Mouse (Mus musculus): ENCODE data around the gene Thsd4. TPM values are rescaled to one million over a fixed set of nuclear protein-coding genes. Genes with fewer than 3 reads are reported as not detected.
A peak's percentile ranks its signal among the peaks of the same experiment; 100 is the strongest.
"Not testable (repeated sequence)": the region's sequence is repeated elsewhere in the genome, so short reads cannot be mapped to it uniquely, and the experiment has no call there.

Thsd4 gene
- total RNA-seq, 2 experiments from 2014 or later: 5.0 to 5.5 TPM

DNA sequence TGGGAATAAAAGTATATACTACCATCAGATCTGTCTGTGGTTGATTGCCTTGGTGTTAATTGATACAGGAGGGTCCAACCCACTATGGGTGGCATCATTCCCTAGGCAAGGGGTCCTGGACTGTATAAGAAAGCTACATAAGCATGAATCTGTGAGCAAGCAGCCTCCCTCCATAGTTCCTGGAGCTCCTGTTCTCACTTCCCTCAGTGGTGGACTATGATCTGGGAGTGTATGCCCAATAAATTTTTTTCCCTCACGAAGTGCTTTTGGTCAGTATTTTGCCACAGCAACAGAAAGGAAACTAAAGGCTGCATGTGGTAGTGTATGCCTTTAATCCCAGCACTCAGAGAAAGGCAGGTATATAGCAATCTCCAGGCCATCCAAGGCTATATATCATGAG is 237.5 kb downstream of the Thsd4 start:
- intact Hi-C loops (cut with DNase I): no loop called here
- H3K27ac ChIP-seq: no peak overlapping the region
- no peak overlapping the region for H3K4me3 ChIP-seq
- no peak for DNase-seq (ENCODE audit: extremely low spot score in 1 of 2, low spot score in 2 of 2)
- no peak for TF ChIP-seq CTCF (IDR thresholded peaks at IDR 0.05)

DNA sequence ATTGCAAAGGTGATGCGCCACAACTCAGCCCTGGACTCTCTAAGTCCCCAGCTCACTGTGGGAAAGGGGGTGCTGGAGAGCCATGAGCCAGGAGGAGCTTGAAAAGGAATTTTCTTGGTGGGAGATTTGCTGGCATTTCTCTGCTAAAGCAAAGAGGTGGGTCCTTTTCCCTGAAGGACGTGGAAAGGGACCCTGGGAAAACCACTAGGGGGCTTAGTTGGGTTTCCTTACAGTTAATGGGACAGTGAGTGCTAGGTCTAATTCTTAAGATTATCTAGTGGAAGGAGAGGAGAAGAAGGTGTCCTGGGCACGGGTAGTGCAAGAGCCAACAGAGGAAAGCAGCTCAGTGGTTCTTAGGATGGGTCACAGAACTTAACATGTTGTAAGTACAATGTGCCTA is 238.3 kb downstream of the Thsd4 start:
- no peak for DNase-seq (ENCODE audit: extremely low spot score in 1 of 2, low spot score in 2 of 2)
- intact Hi-C loops (cut with DNase I): no loop called here
- H3K4me3 ChIP-seq: no peak overlapping the region
- TF ChIP-seq CTCF (IDR thresholded peaks at IDR 0.05): peak; percentile 32
- no peak overlapping the region for H3K27ac ChIP-seq

DNA sequence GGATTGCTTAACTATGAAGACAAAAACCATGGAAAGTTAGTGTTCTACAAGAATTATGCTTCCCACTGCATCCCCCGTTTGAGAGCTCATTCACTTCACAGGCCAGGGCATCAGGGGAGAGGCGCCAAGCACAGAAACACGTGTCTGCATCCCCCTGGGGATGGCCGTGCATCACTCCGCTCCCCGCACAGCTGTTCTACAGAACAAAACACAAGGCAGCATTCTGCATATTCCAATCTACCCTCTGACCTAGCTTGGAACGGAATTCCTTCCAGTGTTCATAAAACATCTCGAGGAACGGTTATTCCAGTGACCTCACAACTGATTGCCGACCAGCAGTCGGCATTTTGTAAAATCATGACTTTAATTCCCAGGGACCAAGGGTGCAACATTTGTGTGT is 240.6 kb downstream of the Thsd4 start:
- TF ChIP-seq CTCF (IDR thresholded peaks at IDR 0.05): no peak
- intact Hi-C loops (cut with DNase I): no loop called here
- no peak for DNase-seq (ENCODE audit: extremely low spot score in 1 of 2, low spot score in 2 of 2)
- Histone ChIP-seq H3K4me3 (no peak overlapping the region), H3K27ac (no peak overlapping the region)

DNA sequence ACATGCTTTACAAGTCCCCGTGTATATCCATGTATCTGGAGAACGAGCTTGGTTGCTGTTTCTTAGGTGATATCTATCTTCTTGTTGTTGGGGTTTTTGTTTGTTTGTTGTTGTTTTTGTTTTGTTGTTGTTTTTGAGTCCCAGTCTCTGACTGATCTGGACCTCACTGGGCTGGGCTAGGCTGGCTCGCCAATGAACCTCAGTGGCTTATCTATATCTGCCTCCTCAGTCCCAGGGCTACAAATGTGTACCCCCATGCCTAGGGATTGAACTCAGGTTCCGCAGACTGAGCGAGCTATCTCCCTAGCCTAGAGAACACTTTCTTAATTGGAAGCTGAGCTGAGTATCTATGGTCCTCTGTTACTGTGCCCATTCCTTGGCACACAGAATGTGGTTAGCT is 241.1 kb downstream of the Thsd4 start:
- Histone ChIP-seq H3K4me3 (no peak overlapping the region), H3K27ac (no peak overlapping the region)
- DNase-seq (ENCODE audit: extremely low spot score in 1 of 2, low spot score in 2 of 2): no peak
- intact Hi-C loops (cut with DNase I): no loop called here
- no peak for TF ChIP-seq CTCF (IDR thresholded peaks at IDR 0.05)

DNA sequence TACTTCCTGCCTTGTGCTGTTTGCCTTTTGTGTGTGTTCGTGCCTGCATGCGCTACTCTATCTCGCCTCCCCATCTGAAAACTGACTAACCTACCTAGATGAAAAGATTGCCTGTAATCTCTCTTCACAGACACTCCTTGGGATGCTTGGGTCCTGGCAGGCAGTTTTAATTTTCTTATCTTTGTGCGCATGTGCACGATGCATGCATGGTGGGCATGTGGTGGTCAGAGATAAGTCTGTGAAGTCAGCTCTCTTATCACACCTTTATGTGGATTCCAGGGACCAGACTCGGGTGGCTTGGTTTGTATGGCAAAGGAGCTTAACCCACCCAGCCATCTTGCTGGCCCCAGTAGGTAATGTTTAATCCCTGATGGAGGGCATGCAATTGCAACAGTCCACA is 242.3 kb downstream of the Thsd4 start:
- no peak for DNase-seq (ENCODE audit: extremely low spot score in 1 of 2, low spot score in 2 of 2)
- intact Hi-C loops (cut with DNase I): loop anchor here (5.0 kb wide), 2 partner anchors 243 to 268 kb away; partner anchors contain the start of gene Thsd4
- no peak overlapping the region for H3K27ac ChIP-seq
- TF ChIP-seq CTCF (IDR thresholded peaks at IDR 0.05): no peak
- H3K4me3 ChIP-seq: no peak overlapping the region

DNA sequence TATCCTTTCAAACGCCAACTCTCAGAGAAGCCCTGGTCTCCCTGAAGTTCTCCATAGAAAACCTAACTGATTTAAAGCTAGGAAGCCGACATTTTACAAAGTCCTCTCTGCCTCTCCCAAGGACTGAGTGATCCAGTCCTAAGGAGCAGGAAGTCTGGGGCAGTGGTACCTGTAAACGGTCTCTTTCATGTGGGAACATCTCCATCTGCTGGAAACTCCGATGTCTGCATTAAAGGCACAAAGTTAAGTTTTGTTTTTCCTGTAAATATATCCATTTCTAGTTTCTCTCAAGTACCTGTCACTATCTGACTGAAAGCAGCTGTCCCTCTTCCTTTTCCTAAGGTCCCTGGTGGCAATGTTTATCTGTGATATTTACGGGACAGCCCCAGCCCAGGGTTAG is 245.5 kb downstream of the Thsd4 start:
- Histone ChIP-seq H3K27ac (no peak overlapping the region), H3K4me3 (no peak overlapping the region)
- intact Hi-C loops (cut with DNase I): loop anchor here (2.0 to 5.0 kb wide), 3 partner anchors 32 to 271 kb away; partner anchors contain the start of gene Thsd4
- peak; percentile 57 for TF ChIP-seq CTCF (IDR thresholded peaks at IDR 0.05)
- no peak for DNase-seq (ENCODE audit: extremely low spot score in 1 of 2, low spot score in 2 of 2)

DNA sequence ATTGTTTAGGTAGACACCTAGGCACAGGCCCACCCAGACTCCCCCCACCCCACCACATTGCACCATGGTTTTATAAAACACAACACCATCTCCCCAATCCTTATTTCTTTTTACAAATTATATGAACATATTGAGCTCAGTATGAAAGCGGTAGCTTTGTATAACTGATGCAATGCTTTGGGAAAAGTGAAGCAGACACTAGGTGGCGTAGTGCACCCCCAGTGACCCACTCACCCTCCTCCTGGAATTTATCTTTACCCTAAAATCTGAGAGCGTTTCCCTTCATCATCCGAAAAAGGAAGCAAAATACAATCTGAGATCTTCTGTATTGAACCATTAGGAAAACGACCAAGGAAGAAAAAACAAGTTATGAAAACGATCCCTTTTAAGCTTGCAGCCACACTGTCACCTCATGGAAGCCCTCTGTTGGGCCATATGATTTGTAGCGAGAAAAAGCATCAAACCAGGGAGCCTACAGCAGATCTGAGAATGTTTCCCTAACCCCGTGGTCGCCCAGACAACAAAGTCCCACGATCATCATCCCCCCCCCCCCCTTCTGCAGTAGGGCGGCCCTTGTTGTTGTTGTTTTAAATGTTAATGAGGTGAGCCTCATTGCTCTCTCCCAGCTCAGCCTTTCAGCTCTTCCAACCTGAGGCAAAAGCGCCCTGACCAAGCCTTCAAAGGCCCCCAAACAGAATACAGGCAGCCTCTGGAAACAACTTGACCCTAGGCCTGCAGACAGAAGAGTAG is 246.3 kb downstream of the Thsd4 start:
- peak; percentile 69 for TF ChIP-seq CTCF (IDR thresholded peaks at IDR 0.05)
- intact Hi-C loops (cut with DNase I): loop anchor here (2.0 to 5.0 kb wide), 3 partner anchors 31 to 272 kb away; partner anchors contain the start of gene Thsd4
- H3K27ac ChIP-seq: no peak overlapping the region
- no peak overlapping the region for H3K4me3 ChIP-seq
- peak in 1 of 2 experiments; percentile 40 for DNase-seq (ENCODE audit: extremely low spot score in 1 of 2, low spot score in 2 of 2)

DNA sequence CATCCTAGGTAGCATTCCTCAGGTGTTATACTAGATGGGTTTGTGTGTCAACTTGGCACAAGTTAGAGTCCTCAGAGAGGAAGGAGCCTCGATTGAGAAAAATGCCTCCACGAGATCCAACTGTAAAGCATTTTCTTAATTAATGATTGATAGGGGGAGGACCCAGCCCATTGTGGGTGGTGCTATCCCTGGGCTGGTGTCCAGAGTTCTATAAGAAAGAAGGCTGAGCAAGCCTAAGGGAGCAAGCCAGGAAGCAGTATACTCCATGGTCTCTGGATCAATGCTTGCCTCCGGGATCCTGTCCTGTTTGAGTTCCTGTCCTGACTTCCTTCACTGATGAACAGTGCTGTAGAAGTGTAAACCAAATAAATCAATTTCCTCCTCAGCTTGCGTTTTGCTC is 247.3 kb downstream of the Thsd4 start:
- intact Hi-C loops (cut with DNase I): no loop called here
- TF ChIP-seq CTCF (IDR thresholded peaks at IDR 0.05): no peak
- no peak for DNase-seq (ENCODE audit: extremely low spot score in 1 of 2, low spot score in 2 of 2)
- Histone ChIP-seq H3K4me3 (no peak overlapping the region), H3K27ac (no peak overlapping the region)

DNA sequence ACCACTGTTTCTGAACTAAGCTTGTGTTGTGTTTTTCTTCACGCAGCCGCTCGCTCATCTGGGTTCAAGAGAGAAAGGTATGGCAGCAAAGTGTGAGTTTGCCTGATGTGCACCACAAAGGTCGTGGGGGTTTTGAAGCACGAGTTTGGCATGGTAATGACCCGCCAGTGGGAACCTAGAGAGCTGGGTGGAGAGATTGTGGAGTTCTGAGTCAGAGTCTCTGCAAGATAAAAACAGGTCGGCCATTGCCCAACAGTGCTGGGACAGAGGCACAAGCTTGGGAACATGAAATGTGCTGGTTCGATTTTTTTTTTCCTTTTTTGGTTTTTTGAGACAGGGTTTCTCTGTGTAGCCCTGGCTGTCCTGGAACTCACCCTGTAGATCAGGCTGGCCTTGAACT is 249.5 kb downstream of the Thsd4 start:
- intact Hi-C loops (cut with DNase I); DNase-seq (ENCODE audit: extremely low spot score in 1 of 2, low spot score in 2 of 2); H3K27ac ChIP-seq; H3K4me3 ChIP-seq: not testable (repeated sequence)

DNA sequence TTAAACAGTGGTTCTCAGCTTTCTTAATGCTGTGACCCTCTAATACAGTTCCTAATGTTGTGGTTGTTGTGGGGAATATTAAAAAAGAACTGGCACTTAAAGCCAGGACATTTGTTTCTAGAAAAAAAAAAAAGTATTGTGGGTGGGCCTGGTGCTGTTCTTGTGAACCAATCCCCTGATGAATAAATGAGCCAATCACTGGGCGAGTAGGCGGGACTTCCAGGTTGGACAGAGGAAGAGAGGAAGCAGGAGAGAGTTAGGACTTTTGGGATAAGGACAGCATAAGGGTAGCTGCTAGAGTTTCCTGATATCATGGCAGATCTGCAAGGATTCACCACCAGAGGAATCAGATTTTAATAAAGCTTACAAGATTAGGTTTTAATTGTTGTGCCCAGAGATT is 249.9 kb downstream of the Thsd4 start:
- no peak for DNase-seq (ENCODE audit: extremely low spot score in 1 of 2, low spot score in 2 of 2)
- Histone ChIP-seq H3K4me3 (no peak overlapping the region), H3K27ac (no peak overlapping the region)
- intact Hi-C loops (cut with DNase I): no loop called here
- no peak for TF ChIP-seq CTCF (IDR thresholded peaks at IDR 0.05)

DNA sequence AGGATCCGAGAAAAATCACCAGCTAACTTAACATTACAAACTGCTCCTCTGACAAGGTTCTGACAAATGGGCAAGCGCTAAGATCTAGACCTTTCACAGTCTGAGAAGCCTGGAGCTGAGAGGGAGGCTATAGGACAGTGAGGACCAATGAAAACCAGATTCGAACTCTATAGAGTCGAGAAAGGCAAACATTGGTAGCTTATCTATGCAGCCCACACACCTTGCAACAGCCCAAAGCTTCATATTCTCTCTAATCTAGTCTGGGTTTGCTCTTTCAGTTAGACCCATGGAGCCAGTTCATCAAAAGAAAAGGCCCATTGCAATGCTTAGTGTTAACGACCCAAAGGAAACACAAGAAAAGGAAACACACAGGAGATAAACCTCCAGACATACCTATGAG is 252.0 kb downstream of the Thsd4 start:
- no peak for TF ChIP-seq CTCF (IDR thresholded peaks at IDR 0.05)
- DNase-seq (ENCODE audit: extremely low spot score in 1 of 2, low spot score in 2 of 2): no peak
- H3K4me3 ChIP-seq: no peak overlapping the region
- H3K27ac ChIP-seq: no peak overlapping the region
- intact Hi-C loops (cut with DNase I): no loop called here

DNA sequence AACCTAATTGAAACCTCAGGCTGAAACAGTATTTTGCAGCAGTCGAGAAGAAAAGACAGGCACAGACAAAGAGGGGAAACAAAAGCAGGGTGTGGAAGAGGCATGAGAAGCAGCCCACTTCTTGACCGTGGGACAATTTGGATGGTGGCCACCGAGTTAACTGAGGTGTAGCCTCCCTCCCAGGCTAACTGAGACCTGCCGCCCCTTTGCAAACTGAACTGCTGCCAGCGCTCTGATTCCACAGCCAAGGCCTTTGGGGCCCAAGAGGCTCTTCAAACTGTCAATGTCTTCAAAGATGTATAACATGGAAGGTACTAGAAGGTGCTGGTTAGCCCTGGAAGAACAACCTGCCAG is 254.6 kb downstream of the Thsd4 start:
- Histone ChIP-seq H3K27ac (no peak overlapping the region), H3K4me3 (no peak overlapping the region)
- no peak for DNase-seq (ENCODE audit: extremely low spot score in 1 of 2, low spot score in 2 of 2)
- TF ChIP-seq CTCF (IDR thresholded peaks at IDR 0.05): no peak
- intact Hi-C loops (cut with DNase I): no loop called here

DNA sequence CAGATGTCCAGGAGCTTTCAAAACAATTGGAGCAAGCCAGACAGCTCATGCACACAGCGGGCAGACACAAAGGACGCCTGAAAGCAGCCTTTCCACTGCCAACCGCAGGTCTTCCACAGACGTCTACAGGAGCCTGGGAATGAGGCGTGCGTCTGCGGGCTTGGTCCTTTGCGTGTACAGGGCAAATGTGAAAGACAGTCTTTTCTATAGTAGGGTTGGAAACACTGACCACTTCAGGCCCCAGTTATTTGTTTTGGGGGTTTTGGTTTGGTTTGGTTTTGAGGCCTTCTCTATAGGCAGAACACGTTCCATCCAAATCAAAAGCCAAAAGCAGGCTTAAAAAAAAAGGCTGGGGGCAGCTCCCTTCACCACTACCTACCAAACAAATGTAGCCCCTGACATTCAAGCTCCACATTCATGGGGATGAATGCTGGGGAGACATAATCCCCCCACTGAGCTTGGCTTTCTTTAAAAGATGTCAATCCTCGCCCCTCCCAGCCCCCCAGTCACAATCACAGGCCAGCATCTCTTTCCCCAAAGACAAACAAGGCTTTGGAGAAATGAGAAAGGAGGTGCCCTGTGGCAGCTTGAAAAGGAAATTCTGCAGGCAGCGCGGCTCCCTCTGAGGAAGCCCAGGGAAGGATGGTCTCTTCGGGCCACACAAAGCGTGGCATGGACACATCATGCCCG is 255.1 kb downstream of the Thsd4 start:
- intact Hi-C loops (cut with DNase I): no loop called here
- TF ChIP-seq CTCF (IDR thresholded peaks at IDR 0.05): no peak
- no peak overlapping the region for H3K27ac ChIP-seq
- no peak for DNase-seq (ENCODE audit: extremely low spot score in 1 of 2, low spot score in 2 of 2)
- no peak overlapping the region for H3K4me3 ChIP-seq

Measured in left cerebral cortex, adult 2 months (tissue).